Mouse (Mus musculus): ENCODE results near the gene Dcp1b. TPM values are rescaled to one million over a fixed set of nuclear protein-coding genes. Genes with fewer than 3 reads are reported as not detected.
"Not testable (repeated sequence)": the region's sequence is repeated elsewhere in the genome, so short reads cannot be mapped to it uniquely, and the experiment has no call there.

Gene Dcp1b
- total RNA-seq, 2 experiments from 2014 or later: 16.0 to 17.3 TPM

DNA sequence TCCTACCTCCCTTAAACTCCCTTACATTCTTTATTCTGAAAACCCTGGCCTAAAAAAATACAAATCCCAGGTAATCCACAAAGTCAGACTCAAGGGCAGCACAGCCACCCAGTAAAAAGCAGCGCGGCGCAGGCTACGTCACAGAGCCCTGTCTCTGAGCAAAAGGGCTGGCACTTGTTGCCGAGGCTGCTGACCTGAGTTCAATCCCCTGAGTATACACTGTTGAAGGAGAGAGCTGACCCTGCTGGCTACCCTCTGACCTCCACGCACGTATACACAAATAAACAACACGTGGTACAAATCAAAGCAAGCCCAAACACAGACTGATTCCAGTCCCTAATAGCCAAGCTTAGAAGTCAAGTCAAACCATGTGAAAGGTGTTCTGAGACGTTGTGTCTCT lies 19.1 kb downstream of the Dcp1b start:
- DNase-seq (ENCODE audit: low spot score in 2 of 2): no peak

DNA sequence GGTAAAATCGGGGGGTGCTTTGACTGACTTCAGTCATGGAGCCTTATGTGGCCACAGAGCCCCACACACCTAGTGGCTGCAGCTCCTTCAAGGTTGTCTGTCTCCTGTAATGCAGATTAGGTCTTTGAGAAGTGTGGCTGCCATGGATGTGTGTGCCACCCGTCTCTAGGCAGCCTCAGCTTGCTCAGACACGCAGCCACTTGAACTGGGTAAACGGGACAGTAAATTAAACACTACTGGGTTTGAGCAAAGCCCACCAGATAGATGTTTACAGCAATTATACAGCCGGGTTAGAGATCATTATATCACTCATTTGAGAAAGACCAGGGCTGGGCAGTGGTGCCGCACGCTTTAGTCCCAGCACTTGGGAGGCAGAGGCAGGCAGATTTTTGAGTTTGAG lies 19.5 kb downstream of the Dcp1b start:
- DNase-seq (ENCODE audit: low spot score in 2 of 2): no peak

DNA sequence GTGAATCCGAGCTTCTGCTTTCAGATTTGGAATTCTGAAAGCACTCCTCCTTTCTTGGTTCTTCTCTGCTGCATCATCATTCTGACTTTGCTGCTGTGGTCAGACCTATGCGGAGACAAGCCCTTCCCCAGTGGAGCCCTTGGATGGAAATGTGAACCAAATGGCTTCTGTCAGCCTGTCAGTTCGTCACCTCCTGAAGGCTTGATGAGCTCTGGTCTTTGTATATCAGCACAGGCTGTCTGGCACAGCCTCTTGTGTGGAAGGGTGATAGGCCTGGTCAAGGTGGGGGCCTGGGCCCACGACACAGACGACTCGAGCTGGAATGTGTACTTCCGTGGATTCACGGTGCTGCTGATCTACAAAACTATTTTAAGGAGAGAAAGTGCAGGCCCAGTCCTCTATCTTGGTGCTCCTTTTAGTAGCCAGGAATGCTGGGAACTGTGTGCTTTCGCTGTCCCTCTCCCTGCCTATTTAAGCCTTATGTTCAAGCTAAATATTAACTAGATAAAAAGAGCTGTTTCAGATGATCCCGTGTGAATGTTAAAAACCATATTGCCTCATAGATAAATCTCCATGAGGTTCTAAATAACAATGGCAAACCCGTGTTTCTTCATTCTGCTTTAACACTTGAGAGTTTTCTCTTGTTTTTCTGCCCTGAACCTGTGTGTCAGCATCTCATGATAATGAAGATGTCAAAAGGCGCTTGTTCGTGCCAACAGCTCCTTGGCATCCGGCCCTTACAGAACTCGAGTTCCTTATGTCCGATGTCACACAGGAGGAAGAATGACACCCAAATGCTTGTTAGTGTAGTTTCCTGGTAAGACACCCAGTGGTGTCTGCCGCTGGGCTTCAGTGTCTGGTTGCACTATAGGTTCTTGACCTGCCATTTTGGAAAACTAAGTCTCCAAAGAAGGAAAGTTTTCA lies 21.6 kb downstream of the Dcp1b start, which contains the start of gene Cacna1c:
TSS of gene Cacna1c (minus strand) at position 37 of the 924 bp plus-strand sequence.
- no peak for DNase-seq (ENCODE audit: low spot score in 2 of 2)

DNA sequence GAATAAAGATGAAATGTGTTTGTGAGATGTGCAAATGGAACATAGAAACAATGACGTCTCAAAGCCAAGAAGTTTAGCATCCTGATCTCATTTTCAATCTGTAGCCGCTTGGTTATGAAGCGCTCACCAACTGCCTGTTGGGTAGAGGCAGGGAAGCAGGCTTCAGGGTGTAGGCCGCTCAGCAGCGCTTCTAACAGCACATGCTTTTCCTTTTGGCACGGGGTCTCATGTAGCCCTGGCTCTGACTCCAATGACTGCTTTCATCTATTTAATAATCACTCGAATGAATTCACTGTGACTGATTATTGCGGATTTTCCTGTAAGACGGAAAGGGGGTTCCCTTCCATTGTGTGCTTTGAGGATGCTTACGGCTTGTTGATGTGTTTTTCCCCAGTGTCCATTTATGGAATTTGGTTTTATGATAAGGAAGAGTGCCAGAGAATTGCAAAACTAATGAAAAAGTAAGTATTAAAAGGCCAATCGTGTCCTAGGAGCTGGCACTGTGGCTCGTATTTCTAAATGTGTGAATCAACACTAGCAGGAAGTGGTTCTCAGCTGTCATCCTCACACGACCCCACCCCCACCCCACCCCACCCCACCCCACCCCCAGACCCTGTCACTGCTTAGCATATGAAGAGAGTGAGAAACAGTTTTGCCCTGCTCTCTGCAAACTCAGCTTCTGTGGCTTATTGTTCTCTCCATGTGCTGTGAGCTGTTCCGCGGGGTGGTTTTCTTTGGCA lies 23.7 kb downstream of the Dcp1b start:
- peak; percentile 47 to 75 for DNase-seq (ENCODE audit: low spot score in 2 of 2)

DNA sequence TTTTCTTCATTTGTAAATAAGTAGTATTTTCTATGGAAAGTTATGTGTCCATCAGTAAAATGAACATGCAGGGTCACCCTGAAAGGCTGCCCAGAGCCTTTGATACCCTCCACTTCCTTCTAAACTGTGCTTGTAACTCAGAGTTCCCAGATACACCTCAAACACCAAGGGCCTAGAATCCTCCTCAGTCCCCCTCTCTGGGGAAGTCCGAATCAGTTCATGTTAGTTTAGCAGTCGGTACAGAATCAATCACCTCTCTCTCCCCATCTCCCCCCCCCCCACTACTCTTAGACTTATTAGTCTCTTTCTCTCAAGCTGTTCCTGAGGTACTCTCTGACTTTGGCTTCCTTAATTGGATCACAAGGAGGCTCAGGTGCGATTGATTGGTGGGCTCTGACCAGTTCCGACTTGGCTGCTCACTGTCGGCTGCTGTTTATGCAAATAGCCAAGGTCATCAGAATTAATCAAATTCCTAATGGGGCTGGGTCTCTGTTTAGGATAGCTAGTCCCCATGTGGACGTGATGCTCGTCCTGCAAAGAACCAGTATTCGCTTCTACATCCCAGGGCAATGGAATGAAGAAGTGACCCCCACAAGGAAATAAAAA lies 24.3 kb downstream of the Dcp1b start:
- DNase-seq (ENCODE audit: low spot score in 2 of 2): no peak

DNA sequence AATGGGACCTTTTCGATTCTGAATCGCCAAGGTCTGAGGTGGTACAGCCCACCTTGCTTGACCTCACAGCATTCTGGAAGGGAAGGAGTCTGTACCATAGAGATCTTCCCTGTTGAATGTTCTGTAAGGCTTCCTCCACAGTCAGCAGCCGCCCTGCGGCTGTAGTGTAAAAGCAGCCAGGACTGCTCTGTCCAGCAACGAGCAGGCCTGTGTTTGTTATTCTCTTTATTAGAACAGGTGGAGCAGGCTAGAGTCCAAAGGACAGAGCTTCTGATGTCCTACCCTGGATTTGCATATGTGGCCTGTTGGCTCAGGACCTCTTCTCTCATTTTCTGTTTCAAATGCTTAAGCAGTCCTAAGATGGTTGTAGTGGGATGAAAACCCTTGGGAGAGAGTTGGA lies 25.3 kb downstream of the Dcp1b start:
- no peak for DNase-seq (ENCODE audit: low spot score in 2 of 2)

DNA sequence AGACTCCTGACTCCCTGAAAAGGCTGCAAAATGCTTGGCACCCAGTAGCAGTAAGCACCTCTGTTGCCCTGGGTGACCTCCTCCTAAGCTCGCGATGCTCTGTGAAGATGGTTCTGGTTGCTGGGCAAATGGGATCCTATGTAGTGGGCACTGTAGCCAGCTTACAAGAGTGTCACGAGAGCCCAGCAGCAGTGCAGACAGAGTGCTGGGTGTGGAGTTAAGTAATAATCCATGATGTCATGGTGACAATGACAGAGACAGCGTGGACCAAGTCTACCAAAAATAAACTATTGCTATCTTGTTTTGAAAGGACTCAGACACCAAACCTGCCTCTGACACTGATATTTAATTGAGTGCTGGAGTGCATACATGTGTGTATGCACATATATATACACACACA lies 26.5 kb downstream of the Dcp1b start:
- DNase-seq (ENCODE audit: low spot score in 2 of 2): no peak

DNA sequence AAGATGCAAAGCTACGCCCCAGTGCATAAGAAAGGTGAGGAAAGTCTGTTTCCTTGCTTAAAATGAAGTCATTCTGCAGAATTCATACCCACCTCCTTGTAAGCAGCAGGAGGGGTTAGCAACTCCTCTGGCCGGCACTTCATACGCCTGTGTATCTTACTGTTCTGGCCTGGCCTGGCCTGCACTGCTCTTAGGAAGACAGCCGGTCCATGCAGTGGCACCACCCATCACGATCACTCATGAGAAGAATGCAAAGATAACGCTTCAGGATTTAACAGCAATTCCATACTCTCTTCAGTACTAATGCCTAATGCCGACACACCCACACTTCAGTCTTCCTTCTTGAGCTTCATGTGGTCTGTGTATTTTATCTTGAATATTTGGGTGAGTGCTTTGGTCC lies 29.2 kb downstream of the Dcp1b start:
- DNase-seq (ENCODE audit: low spot score in 2 of 2): no peak

DNA sequence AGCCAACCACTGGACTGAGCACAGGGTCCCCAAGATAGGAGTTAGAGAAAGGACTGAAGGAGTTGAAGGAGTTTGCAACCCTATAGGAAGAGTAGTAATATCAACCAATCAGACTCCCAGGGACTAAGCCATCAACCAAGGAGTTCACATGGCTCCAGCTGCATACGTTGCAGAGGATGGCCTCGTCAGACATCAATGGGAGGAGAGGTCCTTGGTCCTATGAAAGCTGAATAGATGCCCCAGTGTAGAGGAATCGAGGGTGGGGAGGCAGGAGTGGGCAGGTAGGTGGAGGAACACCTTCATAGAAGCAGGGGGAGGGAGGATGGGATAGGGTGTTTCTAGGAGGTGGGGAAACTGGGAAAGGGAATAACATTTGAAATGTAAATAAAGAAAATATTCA lies 29.9 kb downstream of the Dcp1b start:
- DNase-seq (ENCODE audit: low spot score in 2 of 2): no peak

DNA sequence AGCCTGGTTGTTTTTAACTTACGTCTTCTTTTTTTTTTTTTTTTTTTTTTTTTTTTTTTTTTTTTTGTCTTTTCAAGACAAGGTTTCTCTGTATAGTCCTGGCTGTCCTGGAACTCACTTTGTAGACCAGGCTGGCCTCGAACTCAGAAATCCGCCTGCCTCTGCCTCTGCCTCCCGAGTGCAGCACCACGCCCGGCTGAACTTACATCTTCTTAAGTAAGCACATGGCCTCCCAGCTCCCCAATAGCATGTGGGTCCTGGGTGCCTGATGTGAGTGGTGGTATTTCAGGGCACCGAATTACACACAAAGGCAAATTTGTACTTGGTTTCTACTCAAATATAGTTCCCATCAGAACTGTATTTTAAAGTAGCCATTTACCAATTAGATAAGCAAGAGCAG lies 31.0 kb downstream of the Dcp1b start:
- DNase-seq (ENCODE audit: low spot score in 2 of 2): not testable (repeated sequence)

DNA sequence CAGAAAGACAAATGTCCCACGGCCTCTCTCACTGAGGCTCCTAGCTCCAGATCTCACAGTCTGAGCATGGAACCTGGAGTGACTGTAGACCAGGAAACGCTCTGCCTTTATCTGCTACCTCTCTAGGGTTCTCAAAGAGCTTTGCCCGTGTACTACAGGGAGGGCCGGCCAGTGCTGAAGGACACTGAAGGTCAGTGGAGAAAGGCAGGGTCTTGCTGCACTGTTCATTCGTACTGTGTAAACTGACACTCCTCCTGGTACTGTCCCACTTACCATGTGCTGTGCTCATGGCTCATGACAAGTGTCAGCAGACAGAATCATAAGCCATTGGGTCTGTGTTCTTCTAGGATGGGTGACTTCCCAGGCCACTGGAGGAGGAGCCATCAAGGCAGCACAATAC lies 38.3 kb downstream of the Dcp1b start:
- no peak for DNase-seq (ENCODE audit: low spot score in 2 of 2)

DNA sequence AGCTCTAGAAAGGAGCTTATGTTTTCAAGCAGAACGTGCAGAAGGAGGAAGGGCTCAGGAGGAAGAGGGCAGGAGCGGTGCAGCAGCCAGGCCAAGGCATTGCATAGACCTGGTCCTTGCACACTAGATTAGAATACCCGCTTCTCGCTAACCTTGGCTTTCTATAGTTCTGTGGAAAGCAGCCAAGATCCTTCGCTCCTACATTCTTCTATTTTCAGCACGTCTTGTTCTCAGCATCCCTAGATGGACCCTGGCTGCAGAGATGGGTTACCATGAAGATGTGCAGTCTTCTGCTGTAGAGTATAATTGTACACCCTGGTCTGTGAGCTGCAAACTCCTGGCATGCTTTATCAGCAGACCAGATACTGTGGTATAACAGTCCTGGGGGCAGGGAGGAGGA lies 39.1 kb downstream of the Dcp1b start:
- DNase-seq (ENCODE audit: low spot score in 2 of 2): no peak

DNA sequence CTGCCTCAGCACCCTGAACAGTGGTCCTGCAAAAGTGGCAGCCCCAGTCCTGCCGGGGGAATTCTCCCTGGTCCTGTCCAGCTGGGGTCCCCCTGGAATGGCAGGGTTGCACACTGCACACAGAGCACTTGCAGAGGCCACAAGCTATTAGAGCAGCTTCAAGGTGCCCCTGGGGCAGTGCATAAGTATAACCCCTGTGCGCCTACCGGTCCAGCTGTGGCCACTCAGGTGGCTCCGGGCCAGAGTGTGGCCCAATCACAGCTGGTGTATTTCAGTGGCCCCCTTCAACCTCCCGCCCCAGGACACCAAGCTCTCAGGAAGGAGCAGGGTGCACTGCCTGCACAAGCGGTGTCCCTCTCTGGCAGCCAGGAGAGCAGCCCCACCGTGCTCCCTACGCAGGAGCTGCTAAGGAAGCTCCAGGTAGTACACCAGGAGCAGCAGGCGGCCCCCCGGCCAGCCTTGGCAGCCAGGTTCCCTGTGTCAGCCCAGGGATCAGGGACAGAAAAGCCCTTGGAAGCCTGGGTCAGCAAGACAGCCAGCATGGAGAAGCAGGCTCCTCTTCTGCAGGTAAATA lies 40.1 kb downstream of the Dcp1b start:
- no peak for DNase-seq (ENCODE audit: low spot score in 2 of 2)

DNA sequence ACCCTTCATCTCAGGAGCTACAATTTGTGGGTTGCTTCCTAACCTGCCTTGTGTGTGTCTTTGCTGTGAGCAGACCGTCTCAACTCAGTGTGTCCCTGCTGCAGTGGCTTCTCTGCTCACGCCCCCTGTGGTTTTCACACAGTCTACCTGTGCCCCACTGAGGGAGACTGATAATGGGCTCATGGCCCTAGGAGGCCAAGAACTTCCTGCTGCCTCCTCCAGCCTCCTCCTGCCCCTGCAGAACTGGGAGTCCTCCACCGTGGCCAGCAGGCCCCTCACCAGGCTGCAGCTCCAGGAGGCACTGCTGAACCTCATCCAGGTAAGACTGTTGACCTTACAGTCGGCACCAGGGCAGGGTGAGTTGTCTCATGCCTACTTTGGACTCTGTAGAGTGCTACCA lies 42.6 kb downstream of the Dcp1b start:
- DNase-seq (ENCODE audit: low spot score in 2 of 2): no peak

DNA sequence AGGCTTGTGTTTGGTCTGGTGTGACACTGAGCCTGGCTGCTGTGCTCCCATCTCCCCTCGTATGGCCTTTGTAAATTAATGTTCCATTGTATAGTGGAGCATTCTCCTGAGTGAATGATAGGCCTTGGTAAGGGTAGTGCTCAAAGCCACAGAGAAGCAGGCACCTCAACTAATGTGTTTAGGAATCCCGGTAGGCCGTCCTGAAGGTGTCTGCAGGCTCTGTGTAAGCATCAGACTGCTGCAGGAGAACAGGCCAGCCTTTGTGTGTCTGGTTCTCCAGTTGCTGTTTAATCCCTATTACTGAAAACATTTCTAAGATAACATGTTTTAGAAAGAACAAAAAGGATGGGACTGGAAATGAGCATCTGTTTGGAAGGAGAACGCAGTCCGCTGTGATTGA lies 43.5 kb downstream of the Dcp1b start:
- DNase-seq (ENCODE audit: low spot score in 2 of 2): no peak

DNA sequence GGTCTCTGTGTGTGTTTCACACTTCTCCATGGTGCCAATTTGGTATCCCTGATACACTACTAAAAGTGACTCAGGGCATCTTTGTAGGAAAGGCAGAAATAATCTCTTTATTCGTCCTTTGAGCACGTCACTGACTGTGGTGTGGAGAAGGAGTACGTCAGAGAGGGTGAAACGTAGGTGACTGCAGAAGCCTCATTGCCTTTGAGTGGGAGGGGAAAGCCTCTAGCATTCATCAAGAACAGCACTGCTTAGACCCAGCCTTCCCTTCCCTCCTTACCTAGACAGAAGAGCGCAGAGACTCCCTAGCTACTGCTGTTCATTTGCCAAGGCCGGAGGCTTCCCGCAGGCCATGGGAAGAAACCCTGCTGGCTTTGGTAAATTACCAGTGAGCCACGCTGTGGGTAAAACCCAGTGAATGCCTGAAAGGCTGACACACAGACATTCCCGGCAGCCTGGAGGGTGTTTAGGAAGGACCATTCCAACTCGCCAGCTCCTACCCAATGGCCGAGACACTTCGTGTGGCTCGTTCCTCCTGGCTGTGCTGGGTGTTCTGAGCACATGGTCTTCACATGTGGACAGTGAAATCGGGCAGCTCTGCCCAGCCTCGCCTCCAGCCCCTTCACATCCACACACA lies 44.3 kb downstream of the Dcp1b start:
- no peak for DNase-seq (ENCODE audit: low spot score in 2 of 2)

DNA sequence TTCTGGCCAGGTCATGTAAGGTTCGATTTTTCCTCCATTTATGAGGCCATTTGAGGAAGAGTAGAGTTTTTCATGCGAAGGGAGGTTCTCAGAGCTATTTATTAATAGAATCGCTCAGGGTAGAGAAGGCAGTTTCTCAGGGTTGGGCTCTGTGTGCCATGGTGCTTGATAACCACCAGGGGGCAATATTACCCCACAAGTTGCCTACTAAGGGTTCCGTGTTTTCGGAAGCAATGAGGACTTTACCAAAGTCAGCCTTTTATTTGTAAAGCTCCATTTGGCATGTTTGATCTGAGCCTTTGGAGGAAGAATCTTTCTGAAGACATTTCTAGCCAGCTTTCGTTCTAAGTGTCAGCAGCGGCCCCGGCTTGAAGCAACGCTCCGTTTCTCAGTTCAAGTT lies 45.2 kb downstream of the Dcp1b start:
- DNase-seq (ENCODE audit: low spot score in 2 of 2): peak; percentile 66 to 84

DNA sequence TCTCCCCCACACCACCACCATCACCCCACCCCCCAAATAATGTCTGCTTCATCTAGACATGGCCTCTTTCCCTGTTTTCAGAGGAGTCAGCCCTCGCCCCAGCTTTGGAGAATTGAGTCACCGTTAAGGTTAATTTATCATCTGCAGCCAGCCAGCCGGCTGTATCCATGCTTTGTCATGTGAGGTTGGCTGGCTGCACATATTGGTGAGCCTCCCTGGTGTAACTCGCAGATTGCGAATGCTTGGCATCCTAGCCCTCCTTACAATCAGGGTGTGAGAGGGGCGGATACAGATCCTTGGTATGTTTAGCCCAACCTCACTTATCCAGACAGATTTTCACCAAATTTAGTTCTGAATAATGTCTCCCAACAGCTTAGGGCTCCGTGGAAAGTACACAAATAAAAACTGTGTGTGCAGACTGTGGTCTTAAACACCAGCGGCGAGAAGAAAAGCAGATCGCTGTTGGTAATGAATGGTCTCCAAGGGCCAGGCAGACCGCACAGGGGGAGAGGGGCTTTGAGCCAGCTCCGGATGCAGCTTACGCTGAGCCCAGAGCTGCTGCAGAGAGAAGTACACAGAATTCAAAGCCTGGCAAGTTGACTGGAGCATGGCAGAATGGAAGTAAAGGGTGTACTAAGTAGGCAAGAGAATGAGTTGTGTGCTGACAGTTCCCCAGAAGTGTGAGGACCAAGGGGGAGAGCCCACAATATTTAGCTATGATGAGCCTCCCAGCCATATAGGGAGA lies 49.6 kb downstream of the Dcp1b start:
- DNase-seq (ENCODE audit: low spot score in 2 of 2): peak; percentile 36 to 52

DNA sequence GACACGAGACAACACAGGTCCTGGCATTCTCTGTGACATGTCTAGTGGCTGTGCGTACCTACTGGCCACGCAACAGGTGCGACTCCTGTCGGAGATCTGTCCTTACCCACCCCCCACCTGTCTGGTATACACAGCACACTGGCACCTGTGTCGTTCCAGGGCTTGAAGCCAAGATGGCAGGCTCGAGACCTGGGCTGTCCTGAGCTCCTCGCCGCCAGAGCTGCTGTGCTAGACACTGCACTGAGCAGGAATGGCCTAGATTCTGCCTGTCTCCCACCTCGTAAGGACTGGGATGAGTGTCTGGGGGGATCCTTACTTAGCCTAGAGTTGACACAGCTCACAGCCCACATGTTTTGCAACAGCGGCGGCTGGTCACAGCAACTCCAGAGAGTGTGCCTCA lies 50.2 kb downstream of the Dcp1b start:
- DNase-seq (ENCODE audit: low spot score in 2 of 2): no peak

DNA sequence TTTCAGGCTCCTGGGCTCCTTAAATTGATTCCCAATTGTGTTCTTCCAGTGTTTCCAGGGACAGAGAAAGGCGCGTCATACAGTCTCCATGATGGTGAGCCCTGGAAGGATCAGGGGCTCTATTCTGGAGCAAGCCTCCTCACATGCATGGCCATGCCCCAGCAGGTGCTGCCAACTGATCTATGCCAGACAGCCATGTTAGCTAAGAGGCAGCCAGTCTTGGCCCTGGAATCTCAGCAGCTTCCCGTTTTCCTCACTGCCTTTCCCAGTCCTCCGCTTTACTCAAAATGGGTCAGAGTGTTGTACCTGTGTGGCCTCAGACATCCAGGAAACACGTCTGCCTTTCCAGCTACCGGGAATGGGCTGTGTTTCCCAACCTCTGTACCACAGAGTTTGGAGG lies 50.7 kb downstream of the Dcp1b start:
- DNase-seq (ENCODE audit: low spot score in 2 of 2): no peak

All from layer of hippocampus, postnatal 14 days (tissue).